Mouse (Mus musculus) ES-E14 (cell line): ENCODE data around the gene Jag1. TPM values are rescaled to one million over a fixed set of nuclear protein-coding genes. Genes with fewer than 3 reads are reported as not detected.

Source experiments
- DNase-seq: peaks from one replicate; pipeline ENCODE4 v3.0.0-alpha.2; 2013; ENCODE audit warnings: low read depth, low spot score
- H3K27ac ChIP-seq: 2 replicates; pipeline ENCODE4 v1.5.1; 2012; ENCODE audit warnings: low read depth, mild to moderate bottlenecking, low read length, moderate library complexity, mixed read lengths; ENCODE audit not compliant: poor library complexity, insufficient read depth, severe bottlenecking
- H3K36me3 ChIP-seq: 2 replicates; pipeline ENCODE4 v1.6.1; 2012; ENCODE audit warnings: mild to moderate bottlenecking, low read length, moderate library complexity, mixed read lengths; ENCODE audit not compliant: control insufficient read depth, poor library complexity, insufficient read depth, severe bottlenecking
- H3K4me1 ChIP-seq, 2 experiments: fragments of 150-350 bp in 1 of 2; sonication (generic) in 1 of 2; 2 replicates each; pipeline ENCODE4 v1.6.1; 2012; ENCODE audit warnings: low read length in 2 of 2, mild to moderate bottlenecking in 1 of 2, mixed read lengths in 1 of 2; ENCODE audit not compliant: control insufficient read depth in 2 of 2, insufficient read depth in 2 of 2, poor library complexity in 1 of 2
- H3K4me3 ChIP-seq, 2 experiments: fragments of 150-350 bp in 1 of 2; sonication (generic) in 1 of 2; 2 replicates each; pipeline ENCODE4 v1.5.1; 2012; ENCODE audit warnings: low read length in 2 of 2, low read depth in 1 of 2, mild to moderate bottlenecking in 1 of 2, mixed read lengths in 1 of 2; ENCODE audit not compliant: insufficient read depth in 1 of 2, poor library complexity in 1 of 2, severe bottlenecking in 1 of 2
- H3K9ac ChIP-seq: 2 replicates; pipeline ENCODE4 v1.6.1; 2012; ENCODE audit warnings: low read depth, mild to moderate bottlenecking, low read length, mixed read lengths; ENCODE audit not compliant: poor library complexity, insufficient read depth, severe bottlenecking
- H3K9me3 ChIP-seq: fragments of 150-350 bp; sonication (generic); 2 replicates; pipeline ENCODE4 v1.6.1; 2012; ENCODE audit warnings: low read depth, mild to moderate bottlenecking, low read length; ENCODE audit not compliant: control insufficient read depth, insufficient read depth
- CHD2 ChIP-seq: IDR thresholded peaks from 2 replicates; pipeline ENCODE4 v1.6.1; 2014; ENCODE audit warnings: mild to moderate bottlenecking, low read depth, low read length, inconsistent platforms
- HCFC1 ChIP-seq: IDR thresholded peaks from 2 replicates; pipeline ENCODE4 v1.6.1; 2012; ENCODE audit warnings: low read length, inconsistent platforms, borderline replicate concordance; ENCODE audit not compliant: insufficient read depth
- MAFK ChIP-seq: IDR thresholded peaks from 2 replicates; pipeline ENCODE4 v1.6.1; 2014; ENCODE audit warnings: mild to moderate bottlenecking, low read depth, low read length, inconsistent platforms; ENCODE audit not compliant: insufficient read depth
- ZC3H11A ChIP-seq: IDR thresholded peaks from 2 replicates; pipeline ENCODE4 v1.6.1; 2012; ENCODE audit warnings: low read depth, mild to moderate bottlenecking, inconsistent platforms, low read length, borderline replicate concordance
- ZNF384 ChIP-seq: IDR thresholded peaks from 2 replicates; pipeline ENCODE4 v1.6.1; 2012; ENCODE audit warnings: low read depth, low read length, inconsistent platforms
- in situ Hi-C, 2 experiments: fragments of 600-800 bp; cut with MboI; formaldehyde crosslinking; loops; one replicate each; pipeline ENCODE4 v1.15.1; 2025; ENCODE audit warnings: low sequenced_read_pairs in 2 of 2, inconsistent platforms in 1 of 2; ENCODE audit not compliant: unreplicated experiment in 2 of 2
- total RNA-seq: library from RNA; depleted of rRNA; stranded (reverse); fragments of 300-350 nt; gene quantifications from 2 replicates; pipeline ENCODE4 v1.2.3, GENCODE M21; 2012

The Jag1 gene
- total RNA-seq, 1 experiment: 32.1 TPM

- H3K4me3 ChIP-seq: peak overlapping the region; percentile 87 to 92
- H3K9ac ChIP-seq: peak overlapping the region; percentile 94
- H3K36me3 ChIP-seq: no peaks in the 10 kb centered on the region
Observed at GRCm38 (mm10) chr2:137116675-137117320, 354 bp upstream of the Jag1 start.

GRCm38 (mm10) chr2:137115241-137116024 is 1.0 kb downstream of the Jag1 start:
- H3K4me3 ChIP-seq: peak overlapping the region; percentile 87 to 92
- no peaks in the 10 kb centered on the region for H3K36me3 ChIP-seq
- no peak for DNase-seq
- H3K9ac ChIP-seq: peak overlapping the region; percentile 76
- in situ Hi-C loops: loop anchor here in 1 of 2 experiments (25.0 kb wide), 1 partner anchor 822 kb away; no protein-coding TSS in a partner anchor
- no peak for TF ChIP-seq CHD2
- TF ChIP-seq HCFC1: no peak
- TF ChIP-seq ZNF384: no peak
- no peak for TF ChIP-seq MAFK
- TF ChIP-seq ZC3H11A: no peak
- H3K27ac ChIP-seq: 0 out of 2 replicates have a peak overlapping the region, but pooled peaks have one; percentile 86
- H3K9me3 ChIP-seq: no peaks in the 10 kb centered on the region
- H3K4me1 ChIP-seq: peaks cover 0 to 2% of the 10 kb centered on the region in 2 experiments; a peak in 1 of 4 replicates

More at GRCm38 (mm10) chr2:137116675-137117320, 354 bp upstream of the Jag1 start:
- H3K9me3 ChIP-seq: no peaks in the 10 kb centered on the region
- TF ChIP-seq ZNF384 (no peak), MAFK (no peak), ZC3H11A (no peak)
- DNase-seq: peak; percentile 95
- in situ Hi-C loops: loop anchor here in 1 of 2 experiments (25.0 kb wide), 1 partner anchor 821 kb away; no protein-coding TSS in a partner anchor
- peak overlapping the region; percentile 86; the same call in 1 of the 2 replicates for H3K27ac ChIP-seq
- H3K4me1 ChIP-seq: peaks cover 0 to 2% of the 10 kb centered on the region in 2 experiments; a peak in 1 of 4 replicates

GRCm38 (mm10) chr2:137114248-137115096 is 2.0 kb downstream of the Jag1 start:
- no peak for DNase-seq
- in situ Hi-C loops: loop anchor here in 1 of 2 experiments (25.0 kb wide), 1 partner anchor 823 kb away; no protein-coding TSS in a partner anchor
- TF ChIP-seq ZC3H11A: no peak
- no peak for TF ChIP-seq ZNF384
- TF ChIP-seq HCFC1: no peak
- TF ChIP-seq MAFK: no peak
- no peak for TF ChIP-seq CHD2
- Histone ChIP-seq H3K36me3 (no peaks in the 10 kb centered on the region), H3K4me3 (peak overlapping the region; percentile 87 to 92), H3K9ac (peak overlapping the region; percentile 69), H3K4me1 (peaks cover 2 to 6% of the 10 kb centered on the region in 2 experiments; a peak in 2 of 4 replicates), H3K9me3 (no peaks in the 10 kb centered on the region), H3K27ac (no peak overlapping the region)

- H3K36me3 ChIP-seq: no peaks in the 10 kb centered on the region
- in situ Hi-C loops: loop anchor here in 1 of 2 experiments (25.0 kb wide), 1 partner anchor 824 kb away; no protein-coding TSS in a partner anchor
- no peaks in the 10 kb centered on the region for H3K9me3 ChIP-seq
- no peak for TF ChIP-seq ZNF384
- no peak for TF ChIP-seq MAFK
- no peak for TF ChIP-seq CHD2
- TF ChIP-seq ZC3H11A: no peak
- TF ChIP-seq HCFC1: no peak
- H3K9ac ChIP-seq: peak overlapping the region; percentile 69; the same call in 1 of the 2 replicates
- H3K4me1 ChIP-seq: peaks cover 2 to 6% of the 10 kb centered on the region in 2 experiments; a peak in 2 of 4 replicates
- H3K27ac ChIP-seq: no peak overlapping the region
- H3K4me3 ChIP-seq: peak overlapping the region; percentile 87 to 92
- DNase-seq: no peak
Observed at GRCm38 (mm10) chr2:137113288-137114061, 3.0 kb downstream of the Jag1 start.
